In the genomic region with DNA sequence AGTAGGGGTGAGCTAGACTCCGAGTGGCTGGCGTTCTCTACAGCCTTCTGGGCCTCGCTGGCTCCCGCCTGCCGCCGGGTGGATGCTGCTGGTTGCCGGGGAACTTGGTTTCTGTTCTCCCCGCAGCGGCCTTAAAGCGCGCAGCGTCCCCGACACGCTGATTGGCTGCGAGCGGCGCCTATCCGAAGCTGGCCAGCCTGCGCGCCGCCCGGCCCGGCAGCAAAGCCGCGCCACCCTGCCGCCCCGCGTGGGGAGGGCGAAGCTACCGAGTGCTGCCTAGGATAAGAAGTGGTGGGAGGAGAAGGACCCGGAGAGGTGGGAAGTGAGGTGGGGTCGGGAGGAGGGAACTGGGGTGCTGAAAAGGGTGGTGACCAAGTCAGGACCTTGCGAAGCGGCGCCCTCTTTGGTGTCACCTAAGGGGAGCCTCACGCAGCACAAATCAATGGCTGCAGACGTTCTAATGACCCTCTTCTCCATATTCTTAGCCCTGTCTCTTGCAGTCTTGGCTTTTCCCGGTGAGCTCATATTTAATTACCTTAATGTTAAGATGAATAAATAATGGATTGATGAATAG, we compare ENCODE assay signal across 8 mouse cellular contexts. TPM values are rescaled to one million over a fixed set of nuclear protein-coding genes. Genes with fewer than 3 reads are reported as not detected.
DNase-seq lines count a peak whose midpoint lies in the region; ATAC-seq and TF ChIP-seq lines count a peak whose summit lies in the region.

No protein-coding gene starts in this region.

- peak overlapping the region; percentile 71 for H3K4me3 ChIP-seq in embryonic fibroblast, embryonic 13.5 days (ENCODE audit: insufficient read depth, low read length)
- H3K4me3 ChIP-seq in heart, embryonic 16.5 days (ENCODE audit: low read length) = peak overlapping the region; percentile 64
- peak overlapping the region; percentile 47 for H3K4me3 ChIP-seq in small intestine, adult 2 months (ENCODE audit: low read depth, low read length)

- no peaks in the 10 kb centered on the region for H3K36me3 ChIP-seq in heart, embryonic 16.5 days (ENCODE audit: control insufficient read depth, insufficient read depth)
- H3K36me3 ChIP-seq in small intestine, adult 2 months (ENCODE audit: control insufficient read depth, insufficient read depth, low read length) = no peaks in the 10 kb centered on the region

- no peak for TF ChIP-seq CTCF in embryonic fibroblast, embryonic 13.5 days (IDR thresholded peaks at IDR 0.05; ENCODE audit: borderline replicate concordance, insufficient read depth, low read length)
- TF ChIP-seq CTCF in small intestine, adult 2 months (IDR thresholded peaks at IDR 0.05; ENCODE audit: extremely low read depth, insufficient read length, insufficient replicate concordance, low read depth, low read length) = no peak

- ATAC-seq in heart, embryonic 16.5 days (replicated peaks; ENCODE audit: extremely low read depth, insufficient read depth, low FRiP score) = peak; percentile 79
- ATAC-seq in megakaryocyte, adult 5-6 weeks (ENCODE audit: poor library complexity, severe bottlenecking) = peak; percentile 84

- H3K27ac ChIP-seq in embryonic fibroblast, embryonic 13.5 days (ENCODE audit: insufficient read depth, low read length) = peak overlapping the region; percentile 9; the same call in 1 of the 2 replicates
- H3K27ac ChIP-seq in heart, embryonic 16.5 days (ENCODE audit: low read length) = no peak overlapping the region
- no peak overlapping the region for H3K27ac ChIP-seq in small intestine, adult 2 months (ENCODE audit: insufficient read depth, low read depth, low read length)

- under 1% methylated on average over 38 of the region's 38 CpGs for WGBS in heart, embryonic 16.5 days
- under 1% methylated on average over 38 of the region's 38 CpGs for WGBS in small intestine, adult 2 months

- H3K4me1 ChIP-seq in embryonic fibroblast, embryonic 13.5 days (ENCODE audit: control insufficient read depth, insufficient read depth, low read length) = no peaks in the 10 kb centered on the region
- peaks cover 14% of the 10 kb centered on the region for H3K4me1 ChIP-seq in heart, embryonic 16.5 days (ENCODE audit: control insufficient read depth, insufficient read depth, low read length)
- H3K4me1 ChIP-seq in small intestine, adult 2 months (ENCODE audit: control insufficient read depth, insufficient read depth, insufficient read length, low read length) = peaks cover 17% of the 10 kb centered on the region

- peaks cover 75% of the 10 kb centered on the region for H3K27me3 ChIP-seq in heart, embryonic 16.5 days (ENCODE audit: control insufficient read depth, insufficient read depth, low read length)
- peaks cover 83% of the 10 kb centered on the region for H3K27me3 ChIP-seq in small intestine, adult 2 months (ENCODE audit: control insufficient read depth, insufficient read depth, low read length)

- peak overlapping the region; percentile 57; the same call in 1 of the 2 replicates for H3K9ac ChIP-seq in heart, embryonic 16.5 days (ENCODE audit: low read length)

- H3K4me2 ChIP-seq in heart, embryonic 16.5 days (ENCODE audit: low read depth, low read length) = peak overlapping the region; percentile 91

- H3K9me3 ChIP-seq in heart, embryonic 16.5 days (replicated peaks; ENCODE audit: control insufficient read depth, low read length) = no peaks in the 10 kb centered on the region

- peak; percentile 41 to 57 for DNase-seq in B cell, adult 2 months
- peak; percentile 43 for DNase-seq in T-cell, adult 2 months (ENCODE audit: low spot score)
- peak; percentile 86 for DNase-seq in kidney, postnatal 10 days
- DNase-seq in cerebellum, postnatal 4 days (ENCODE audit: low spot score in 2 of 2) = no peak

- TF ChIP-seq POLR2A in embryonic fibroblast, embryonic 13.5 days (IDR thresholded peaks at IDR 0.05; ENCODE audit: low read depth, low read length) = peak; percentile 97
- no peak for TF ChIP-seq POLR2A in small intestine, adult 2 months (IDR thresholded peaks at IDR 0.05; ENCODE audit: low read depth, low read length)

RNA-seq across cellular contexts. Expression of a gene that starts 7.0 kb away (rescaled TPM):
- 17.4 and 31.3 TPM in 2 replicates for polyA plus RNA-seq in embryonic fibroblast, embryonic 13.5 days (2011; ENCODE audit: insufficient read length, low read depth, missing spikeins)
- 2.1 and 4.5 TPM in 2 replicates for polyA plus RNA-seq in heart, embryonic 16.5 days (2015; fragmentation: Nextera tagmentation; extraction: Ambion mirVana)
- total RNA-seq in megakaryocyte, adult 5-6 weeks (2015) = 0.04 and 0.11 TPM in 2 replicates
- total RNA-seq in megakaryocyte, adult 5-6 weeks (2017) = not detected in 2 replicates
- not detected in 2 replicates for polyA plus RNA-seq in small intestine, adult 2 months (2012; rRNA removed)

Comparison
In these comparisons a context has a peak if more than half of its experiments do, and no peak if none do; other contexts are left out.
1. DNase-seq: peak in B cell, adult 2 months (2 of 2), T-cell, adult 2 months (single experiment) and kidney, postnatal 10 days (single experiment); none in cerebellum, postnatal 4 days (0 of 2).
2. Peak in every context shown above with its lines, with median percentiles within 50 percentile points of each other: H3K4me3 ChIP-seq.